Mouse (Mus musculus) E14TG2a.4 (cell line): ENCODE data around the gene Ccdc191.

Experiments
- H3K27me3 ChIP-seq: 2 replicates; pipeline ENCODE4 v1.6.1; 2014; ENCODE audit warnings: low read length, control low read depth; ENCODE audit not compliant: insufficient read depth
- H3K36me3 ChIP-seq: 2 replicates; pipeline ENCODE4 v1.6.1; 2014; ENCODE audit warnings: low read length, control low read depth; ENCODE audit not compliant: insufficient read depth
- H3K4me1 ChIP-seq: replicated peaks from 2 replicates; pipeline ENCODE4 v1.6.1; 2014; ENCODE audit warnings: low read depth, low read length, control low read depth
- H3K4me3 ChIP-seq: replicated peaks from 2 replicates; pipeline ENCODE4 v1.5.1; 2014; ENCODE audit warnings: mild to moderate bottlenecking, low read length
- H3K9me3 ChIP-seq: 2 replicates; pipeline ENCODE4 v1.6.1; 2014; ENCODE audit warnings: low read length, control low read depth
- CTCF ChIP-seq: conservative IDR thresholded peaks from 2 replicates; pipeline ENCODE4 v1.5.1; 2014; ENCODE audit warnings: low read length
- NANOG ChIP-seq: IDR thresholded peaks from 2 replicates; pipeline ENCODE4 v1.6.1; 2014; ENCODE audit warnings: borderline replicate concordance, low read length, mixed read lengths
- POU5F1 ChIP-seq: IDR thresholded peaks from 2 replicates; pipeline ENCODE4 v1.6.1; 2014; ENCODE audit warnings: low read length, borderline replicate concordance

Ccdc191 gene

GRCm38 (mm10) chr16:43979010-43979327, 89.4 kb downstream of the Ccdc191 start:
- Histone ChIP-seq H3K36me3 (no peaks in the 10 kb centered on the region), H3K4me3 (peak overlapping the region; percentile 90), H3K27me3 (peaks cover 52% of the 10 kb centered on the region), H3K9me3 (no peaks in the 10 kb centered on the region), H3K4me1 (peaks cover 12% of the 10 kb centered on the region)
- TF ChIP-seq CTCF = no peak
- TF ChIP-seq NANOG = no peak
- no peak for TF ChIP-seq POU5F1

DNA sequence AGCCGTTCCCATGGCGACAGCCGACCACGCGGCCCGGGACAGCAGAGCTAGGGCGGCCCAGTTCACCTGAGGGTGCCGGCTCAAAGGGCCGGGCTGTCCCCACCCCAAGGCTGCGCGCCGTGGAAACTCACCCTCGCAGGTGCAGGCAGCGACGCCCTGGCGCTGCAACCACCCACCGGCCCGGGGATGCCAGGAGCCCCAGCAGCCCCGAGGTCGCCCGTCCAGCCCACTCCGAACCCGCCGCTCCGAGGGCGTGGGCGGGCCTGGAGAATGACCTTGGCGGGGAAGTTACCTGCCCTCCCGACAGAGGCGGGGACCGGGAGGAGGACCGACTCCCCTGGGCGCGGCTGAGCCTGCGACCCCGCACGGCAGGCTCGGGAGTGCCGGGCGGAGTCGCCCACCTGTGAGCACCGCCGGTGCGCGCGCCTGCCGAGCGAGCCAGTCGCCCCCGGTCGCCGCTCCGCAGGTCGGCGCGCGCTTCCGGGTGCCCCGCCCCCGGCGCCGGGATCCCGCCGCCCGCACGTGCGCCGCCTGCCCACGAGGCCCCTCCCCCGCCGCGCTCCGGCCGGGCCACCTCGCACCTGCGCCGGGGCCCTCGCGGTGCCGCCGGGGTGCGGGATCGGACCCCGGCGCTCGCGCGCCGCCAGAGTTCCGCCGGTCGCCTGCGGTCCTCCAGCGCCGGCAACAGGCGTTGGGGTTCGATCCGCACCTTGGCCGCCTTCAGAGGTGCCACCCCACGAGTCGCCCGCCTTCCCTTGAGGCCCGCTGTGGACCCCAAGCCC, 89.9 kb downstream of the Ccdc191 start, which contains the start of gene Zdhhc23:
Zdhhc23 (minus strand) TSS at position 464 of the 782 bp plus-strand sequence.
- H3K9me3 ChIP-seq = no peaks in the 10 kb centered on the region
- TF ChIP-seq NANOG (no peak), CTCF (no peak), POU5F1 (no peak)
- no peaks in the 10 kb centered on the region for H3K36me3 ChIP-seq
- peaks cover 51% of the 10 kb centered on the region for H3K27me3 ChIP-seq
- peaks cover 7% of the 10 kb centered on the region for H3K4me1 ChIP-seq
- H3K4me3 ChIP-seq = peak within 1 kb of the TSS; percentile 90

- TF ChIP-seq CTCF = no peak
- no peak for TF ChIP-seq POU5F1
- TF ChIP-seq NANOG = no peak
These were observed 90.6 kb downstream of the Ccdc191 start for GRCm38 (mm10) chr16:43980110-43980609.

GRCm38 (mm10) chr16:43986299-43986698, 96.7 kb downstream of the Ccdc191 start:
- no peaks in the 10 kb centered on the region for H3K4me1 ChIP-seq
- peaks cover 11% of the 10 kb centered on the region for H3K27me3 ChIP-seq
- no peaks in the 10 kb centered on the region for H3K9me3 ChIP-seq
- TF ChIP-seq CTCF = no peak
- no peak for TF ChIP-seq POU5F1
- TF ChIP-seq NANOG = no peak
- H3K36me3 ChIP-seq = no peaks in the 10 kb centered on the region
- no peak overlapping the region for H3K4me3 ChIP-seq

More at GRCm38 (mm10) chr16:43980110-43980609, 90.6 kb downstream of the Ccdc191 start:
- H3K9me3 ChIP-seq = no peaks in the 10 kb centered on the region
- H3K36me3 ChIP-seq = no peaks in the 10 kb centered on the region
- H3K4me1 ChIP-seq = peaks cover under 1% of the 10 kb centered on the region
- peak overlapping the region; percentile 90 for H3K4me3 ChIP-seq
- H3K27me3 ChIP-seq = peaks cover 51% of the 10 kb centered on the region

- Histone ChIP-seq H3K4me1 (no peaks in the 10 kb centered on the region), H3K9me3 (no peaks in the 10 kb centered on the region), H3K4me3 (no peak overlapping the region), H3K36me3 (no peaks in the 10 kb centered on the region), H3K27me3 (no peaks in the 10 kb centered on the region)
- TF ChIP-seq POU5F1 = no peak
These were observed 105.0 kb downstream of the Ccdc191 start for GRCm38 (mm10) chr16:43994623-43995022.

DNA sequence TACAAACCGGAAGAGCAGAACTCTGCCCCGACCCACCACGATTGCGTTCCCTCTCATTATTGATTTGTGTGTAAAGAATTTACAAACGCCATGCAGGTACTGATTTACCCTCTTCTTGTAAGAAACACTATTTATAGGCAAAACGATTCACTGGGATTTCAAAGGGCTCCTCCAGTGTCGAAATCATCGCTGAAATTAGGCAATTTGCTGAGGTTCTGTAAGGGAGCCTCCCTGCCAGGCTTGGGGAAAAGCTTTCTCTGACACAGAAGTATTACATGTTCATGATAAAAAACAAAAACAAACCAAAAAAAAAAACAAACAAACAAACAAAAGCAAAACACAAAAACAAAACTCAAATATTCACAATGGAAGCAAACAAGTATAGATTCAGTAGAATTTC, 109.5 kb downstream of the Ccdc191 start:
- Histone ChIP-seq H3K4me3 (no peak overlapping the region), H3K36me3 (no peaks in the 10 kb centered on the region), H3K9me3 (no peaks in the 10 kb centered on the region), H3K4me1 (peaks cover 5% of the 10 kb centered on the region; the same call in 1 of the 2 replicates), H3K27me3 (no peaks in the 10 kb centered on the region)
- no peak for TF ChIP-seq NANOG
- TF ChIP-seq POU5F1 = no peak
- TF ChIP-seq CTCF = no peak

GRCm38 (mm10) chr16:43999541-43999940, 109.9 kb downstream of the Ccdc191 start:
- H3K4me1 ChIP-seq = peaks cover 5% of the 10 kb centered on the region; the same call in 1 of the 2 replicates
- no peaks in the 10 kb centered on the region for H3K9me3 ChIP-seq
- no peak overlapping the region for H3K4me3 ChIP-seq
- H3K27me3 ChIP-seq = no peaks in the 10 kb centered on the region
- H3K36me3 ChIP-seq = no peaks in the 10 kb centered on the region
- no peak for TF ChIP-seq POU5F1
- TF ChIP-seq CTCF = no peak
- TF ChIP-seq NANOG = no peak

GRCm38 (mm10) chr16:44002086-44002485, 112.5 kb downstream of the Ccdc191 start:
- Histone ChIP-seq H3K36me3 (no peaks in the 10 kb centered on the region), H3K4me3 (no peak overlapping the region), H3K27me3 (no peaks in the 10 kb centered on the region), H3K9me3 (no peaks in the 10 kb centered on the region), H3K4me1 (peaks cover 5% of the 10 kb centered on the region; the same call in 1 of the 2 replicates)
- TF ChIP-seq NANOG (no peak), CTCF (no peak; the same call in 1 of the 2 replicates), POU5F1 (no peak)
